Mouse (Mus musculus) testis, adult 2 months (tissue): ENCODE results near the gene Thrap3. TPM values are rescaled to one million over a fixed set of nuclear protein-coding genes. Genes with fewer than 3 reads are reported as not detected.
A peak's percentile ranks its signal among the peaks of the same experiment; 100 is the strongest.
"Not testable (repeated sequence)": the region's sequence is repeated elsewhere in the genome, so short reads cannot be mapped to it uniquely, and the experiment has no call there.

ENCODE experiments used
- H3K27ac ChIP-seq: fragments of 200-500 bp; 2 replicates; pipeline ENCODE4 v1.5.1; 2012; ENCODE audit warnings: low read depth, low read length; ENCODE audit not compliant: control insufficient read depth, insufficient read depth
- H3K27me3 ChIP-seq: fragments of 200-500 bp; 2 replicates; pipeline ENCODE4 v1.6.1; 2012; ENCODE audit warnings: mild to moderate bottlenecking, low read length, moderate library complexity; ENCODE audit not compliant: control insufficient read depth, insufficient read depth
- H3K36me3 ChIP-seq: fragments of 200-500 bp; 2 replicates; pipeline ENCODE4 v1.6.1; 2012; ENCODE audit warnings: mild to moderate bottlenecking, low read length; ENCODE audit not compliant: control insufficient read depth, insufficient read depth
- H3K4me1 ChIP-seq: fragments of 200-500 bp; 2 replicates; pipeline ENCODE4 v1.6.1; 2012; ENCODE audit warnings: low read length; ENCODE audit not compliant: control insufficient read depth, insufficient read depth
- H3K4me3 ChIP-seq: fragments of 200-500 bp; 2 replicates; pipeline ENCODE4 v1.5.1; 2012; ENCODE audit warnings: low read depth, mild to moderate bottlenecking, low read length, moderate library complexity, mixed read lengths; ENCODE audit not compliant: control insufficient read depth
- CTCF ChIP-seq: fragments of 200-500 bp; IDR thresholded peaks from 2 replicates; pipeline ENCODE4 v1.5.1; 2012; ENCODE audit warnings: low read depth, mild to moderate bottlenecking, inconsistent platforms, low read length, moderate library complexity; ENCODE audit not compliant: control insufficient read depth, insufficient read depth, insufficient replicate concordance
- POLR2A ChIP-seq: fragments of 200-500 bp; IDR thresholded peaks from 2 replicates; pipeline ENCODE4 v1.6.1; 2012; ENCODE audit warnings: low read depth, mild to moderate bottlenecking, inconsistent platforms, low read length, moderate library complexity; ENCODE audit not compliant: control insufficient read depth
- polyA plus RNA-seq: library from polyadenylated mRNA; depleted of rRNA; stranded (reverse); fragments of >200 nt; gene quantifications from 2 replicates; pipeline ENCODE4 v1.2.3, GENCODE M21; 2012

The Thrap3 gene
- polyA plus RNA-seq, 1 experiment: 56.8 TPM

DNA sequence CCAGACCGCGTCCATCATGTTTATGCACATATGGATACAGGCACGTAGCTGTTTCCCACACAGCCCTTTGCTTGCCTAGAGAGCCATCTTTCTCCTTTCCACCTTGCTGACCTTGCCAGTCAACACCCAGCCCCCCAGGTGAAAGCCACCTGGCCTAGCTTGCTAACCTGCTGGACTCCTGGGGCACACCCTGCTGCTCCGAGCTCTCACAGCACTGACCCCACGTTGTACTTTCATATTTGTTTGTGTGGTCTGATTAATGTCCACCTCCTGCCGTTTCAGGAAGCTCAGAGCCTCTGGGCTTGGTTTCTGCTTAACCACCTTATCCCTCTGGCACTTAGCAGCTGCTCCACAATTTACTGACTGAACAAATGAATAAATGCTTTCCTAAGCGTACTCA is 27.3 kb upstream of the Thrap3 start:
- TF ChIP-seq POLR2A: no peak
- TF ChIP-seq CTCF: no peak
- Histone ChIP-seq H3K4me3 (no peak overlapping the region), H3K27me3 (no peaks in the 10 kb centered on the region), H3K27ac (no peak overlapping the region), H3K4me1 (peaks cover 6% of the 10 kb centered on the region), H3K36me3 (peaks cover 5% of the 10 kb centered on the region)

DNA sequence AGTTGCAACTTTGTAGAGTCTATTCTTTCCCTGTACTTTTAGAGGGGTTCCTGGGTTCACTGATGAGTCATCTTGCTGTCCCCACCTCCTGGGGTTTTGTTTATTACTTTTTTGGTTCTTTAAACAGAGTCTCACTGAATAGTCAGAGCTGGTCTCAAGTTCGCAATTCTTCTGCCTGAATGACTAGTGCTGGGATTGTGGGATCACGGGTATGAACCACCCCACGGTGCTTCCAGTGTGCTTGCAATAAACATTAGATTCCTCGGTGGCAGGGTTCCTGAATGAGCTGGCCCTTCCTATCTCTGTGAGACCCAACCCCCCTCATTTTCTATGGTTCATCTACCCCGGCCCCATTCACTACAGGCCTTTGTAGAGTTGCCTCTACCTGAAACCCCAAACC is 25.6 kb upstream of the Thrap3 start:
- H3K36me3 ChIP-seq: no peaks in the 10 kb centered on the region
- no peak overlapping the region for H3K27ac ChIP-seq
- H3K27me3 ChIP-seq: no peaks in the 10 kb centered on the region
- H3K4me1 ChIP-seq: peaks cover 6% of the 10 kb centered on the region
- TF ChIP-seq CTCF: no peak
- no peak for TF ChIP-seq POLR2A
- H3K4me3 ChIP-seq: no peak overlapping the region

DNA sequence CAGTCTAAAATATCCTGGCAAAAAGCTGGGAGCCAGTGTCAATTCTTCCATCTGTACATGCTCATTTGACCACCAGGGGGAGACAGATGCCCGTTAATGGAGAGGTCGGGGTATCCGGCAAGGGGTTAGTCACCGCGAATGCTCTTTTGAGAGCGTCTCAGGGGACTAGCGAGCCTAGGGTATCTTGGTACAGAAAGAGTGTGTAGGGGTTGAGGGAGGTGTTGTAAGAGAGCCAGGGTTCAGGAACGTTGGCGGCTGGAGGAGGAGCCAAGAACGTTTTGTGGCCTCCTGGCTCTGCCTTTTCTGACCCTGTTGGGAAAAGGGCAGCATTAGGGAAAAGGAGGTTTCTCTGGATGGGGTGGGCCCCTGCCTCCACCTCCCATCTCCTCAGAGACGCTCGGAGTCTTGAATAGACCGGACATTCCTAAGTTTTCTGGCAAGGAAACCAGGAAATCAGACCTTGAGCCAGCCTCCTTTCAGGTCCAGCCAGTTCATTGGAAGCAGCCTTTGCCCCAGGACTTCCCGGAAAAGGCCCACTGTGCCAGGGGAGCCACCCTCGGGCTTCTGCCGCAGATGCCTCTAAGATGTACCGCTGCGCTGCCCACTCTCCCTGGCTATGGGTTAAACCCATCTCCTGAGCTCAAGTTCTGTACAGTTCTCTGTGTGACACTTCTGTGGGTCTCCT is 24.7 kb upstream of the Thrap3 start:
- Histone ChIP-seq H3K36me3 (no peaks in the 10 kb centered on the region), H3K27me3 (no peaks in the 10 kb centered on the region), H3K4me1 (peaks cover 9% of the 10 kb centered on the region), H3K4me3 (peak overlapping the region; percentile 24), H3K27ac (peak overlapping the region; percentile 16; the same call in 1 of the 2 replicates)
- TF ChIP-seq CTCF (peak; percentile 71; the same call in 1 of the 2 replicates), POLR2A (0 out of 2 replicates have a peak, but pooled peaks have one; percentile 24)

DNA sequence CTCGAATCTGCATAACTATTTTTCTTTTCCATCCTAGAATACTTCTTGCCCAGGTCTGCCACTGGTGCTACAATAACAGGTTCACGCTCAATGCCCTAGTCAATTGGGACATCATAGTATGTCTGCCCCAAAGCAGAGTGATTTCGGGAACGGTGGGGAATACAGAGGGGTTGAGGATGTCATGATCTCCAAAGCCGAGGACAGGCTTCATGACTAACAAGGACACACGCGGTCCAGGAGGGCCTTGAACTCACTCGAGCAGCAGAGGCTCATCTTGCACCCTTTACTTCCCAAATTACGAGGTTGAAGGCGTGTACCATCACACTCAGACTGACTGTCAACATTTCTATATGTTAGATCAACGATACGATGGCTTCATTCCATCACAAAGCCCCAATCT is 24.1 kb upstream of the Thrap3 start:
- TF ChIP-seq POLR2A: no peak
- TF ChIP-seq CTCF: no peak
- H3K4me1 ChIP-seq: peaks cover 9% of the 10 kb centered on the region
- H3K36me3 ChIP-seq: no peaks in the 10 kb centered on the region
- no peaks in the 10 kb centered on the region for H3K27me3 ChIP-seq
- no peak overlapping the region for H3K4me3 ChIP-seq
- no peak overlapping the region for H3K27ac ChIP-seq

DNA sequence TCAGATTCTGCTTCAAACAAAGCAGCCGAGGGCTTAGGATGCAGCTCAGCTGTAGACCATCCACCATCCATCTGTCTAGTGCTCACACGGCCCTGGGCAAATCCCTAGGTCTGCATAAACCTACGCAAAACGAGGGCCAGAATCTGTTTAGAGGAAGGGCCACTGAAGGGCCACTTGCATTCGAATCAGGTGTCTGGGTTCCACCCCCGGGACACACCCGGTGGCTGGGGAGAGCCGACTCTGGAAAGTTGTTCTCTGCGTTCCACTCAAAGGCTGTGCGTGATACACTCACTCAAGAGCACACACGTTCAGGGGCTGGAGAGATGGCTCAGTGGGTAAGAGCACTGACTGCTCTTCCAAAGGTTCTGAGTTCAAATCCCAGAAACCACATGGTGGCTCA is 20.1 kb upstream of the Thrap3 start:
- Histone ChIP-seq H3K36me3 (no peaks in the 10 kb centered on the region), H3K4me1 (peaks cover 9% of the 10 kb centered on the region), H3K27me3 (no peaks in the 10 kb centered on the region), H3K4me3 (no peak overlapping the region; the same call in 1 of the 2 replicates), H3K27ac (no peak overlapping the region)
- no peak for TF ChIP-seq CTCF
- no peak for TF ChIP-seq POLR2A

DNA sequence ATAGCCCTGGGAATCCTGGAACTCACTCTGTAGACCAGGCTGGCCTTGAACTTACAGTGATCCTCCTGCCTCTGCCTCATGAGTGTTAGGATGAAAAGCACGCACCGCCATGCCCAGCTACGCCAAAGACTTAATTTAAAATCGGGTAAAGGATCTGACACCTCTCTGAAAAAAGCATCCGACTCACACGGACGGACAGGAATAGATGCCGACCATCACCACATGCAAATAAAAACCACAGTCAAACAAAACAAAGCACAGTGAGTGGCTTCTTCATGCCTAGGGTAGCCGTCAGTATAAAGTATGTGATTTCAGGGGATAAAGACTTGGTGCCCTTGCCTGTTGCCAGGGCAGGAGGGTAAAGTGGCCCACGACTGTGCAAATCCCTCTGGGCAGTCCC is 17.5 kb upstream of the Thrap3 start:
- peaks cover 2% of the 10 kb centered on the region; the same call in 1 of the 2 replicates for H3K4me1 ChIP-seq
- H3K36me3 ChIP-seq: no peaks in the 10 kb centered on the region
- H3K27ac ChIP-seq: no peak overlapping the region
- no peak overlapping the region for H3K4me3 ChIP-seq
- no peaks in the 10 kb centered on the region for H3K27me3 ChIP-seq
- TF ChIP-seq CTCF (no peak), POLR2A (no peak)

DNA sequence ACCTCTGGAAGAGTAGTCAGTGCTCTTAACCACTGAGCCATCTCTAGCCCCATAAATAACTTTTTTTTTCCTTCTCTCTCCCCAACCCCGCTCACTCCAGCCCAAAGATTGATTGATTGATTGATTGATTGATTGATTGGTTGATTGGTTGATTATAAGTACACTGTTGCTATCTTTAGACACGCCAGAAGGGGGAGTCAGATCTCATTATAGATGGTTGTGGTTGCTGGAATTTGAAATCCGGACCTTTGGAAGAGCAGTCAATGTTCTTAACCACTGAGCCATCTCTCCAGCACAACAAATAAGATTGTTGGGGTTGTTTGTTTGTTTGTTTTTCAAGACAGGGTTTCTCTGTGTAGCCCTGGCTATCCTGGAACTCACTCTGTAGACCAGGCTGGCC is 17.0 kb upstream of the Thrap3 start:
- not testable (repeated sequence) for H3K4me3 ChIP-seq, H3K4me1 ChIP-seq

DNA sequence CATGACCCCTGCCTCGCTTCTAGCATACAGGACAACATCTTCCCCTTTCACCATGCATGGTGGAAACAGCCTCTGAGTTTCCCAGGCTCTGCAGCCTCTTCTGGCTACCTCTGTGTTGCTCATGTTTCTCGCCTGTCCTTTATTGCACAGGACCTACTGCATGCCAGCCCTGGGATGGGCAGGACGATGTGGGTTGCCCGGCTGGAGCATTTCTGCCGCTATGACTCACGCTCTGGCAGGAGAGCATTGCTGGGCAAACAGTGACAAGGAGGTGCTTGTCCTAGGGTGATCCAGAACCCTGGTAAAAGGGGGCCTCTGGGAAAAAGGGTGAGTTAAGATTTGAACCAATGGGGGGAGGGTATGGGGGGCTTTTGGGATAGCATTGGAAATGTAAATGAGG is 15.2 kb upstream of the Thrap3 start:
- Histone ChIP-seq H3K27me3 (no peaks in the 10 kb centered on the region), H3K36me3 (no peaks in the 10 kb centered on the region), H3K4me3 (no peak overlapping the region), H3K4me1 (peaks cover 2% of the 10 kb centered on the region; the same call in 1 of the 2 replicates), H3K27ac (no peak overlapping the region)
- TF ChIP-seq POLR2A (no peak), CTCF (no peak)

More for the DNA sequence above, 17.0 kb upstream of the Thrap3 start:
- not testable (repeated sequence) for H3K36me3 ChIP-seq, H3K27ac ChIP-seq, H3K27me3 ChIP-seq
